ENCODE assay signal across 20 mouse cellular contexts in the genomic region with DNA sequence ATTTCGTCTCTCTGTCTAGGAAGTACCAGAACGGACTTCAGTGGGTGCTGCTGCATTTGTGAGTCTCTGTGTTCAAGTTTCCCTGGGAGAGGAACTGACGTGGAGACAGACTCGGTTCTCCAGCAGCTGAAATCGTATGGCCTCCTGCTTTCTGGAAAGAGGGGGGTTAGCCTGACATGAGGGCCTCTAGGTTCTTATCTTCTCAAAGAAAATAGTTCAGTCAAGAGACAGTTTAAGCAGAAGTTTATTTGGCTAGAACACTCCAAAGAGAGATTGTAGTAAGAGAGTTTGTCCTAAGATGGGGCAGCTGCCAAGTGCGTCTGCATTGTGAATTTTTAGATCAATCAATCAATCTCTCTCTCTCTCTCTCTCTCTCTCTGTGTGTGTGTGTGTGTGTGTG.
DNase-seq lines count a peak whose midpoint lies in the region; ATAC-seq and TF ChIP-seq lines count a peak whose summit lies in the region.
"Had no signal": no experiment of that assay in that cellular context is flagged by ENCODE, and none has a peak within 500 bp of the region (broad histone marks: within the 10 kb centered on the region; RNA-seq: fewer than 3 reads in every experiment).

No protein-coding gene starts in this region.

- no peak for ATAC-seq in heart, embryonic 13.5 days (ENCODE audit: extremely low read depth, insufficient number of reproducible peaks, low FRiP score, low TSS enrichment)
- ATAC-seq in lung, embryonic 14.5 days (ENCODE audit: insufficient read depth), result 0 out of 2 replicates have a peak, but pooled peaks have one; percentile 54
- ATAC-seq in lung, embryonic 16.5 days (ENCODE audit: low read depth), result peak; percentile 45; the same call in 1 of the 2 replicates
- ATAC-seq: activated CD4-positive, CD25-positive, alpha-beta regulatory T cell, adult 4 months; CD4-positive, CD25-positive, alpha-beta regulatory T cell, adult 4 months; Patski had no signal

- H3K4me3 ChIP-seq in heart, embryonic 13.5 days, result no peak overlapping the region
- H3K4me3 ChIP-seq in lung, embryonic 14.5 days (ENCODE audit: low read depth, low read length), result no peak overlapping the region
- no peak overlapping the region for H3K4me3 ChIP-seq in lung, embryonic 16.5 days (ENCODE audit: low read length)

- WGBS in heart, embryonic 13.5 days, result 34% methylated on average over 6 of the region's 6 CpGs
- WGBS in lung, embryonic 14.5 days, result 17% methylated on average over 6 of the region's 6 CpGs
- WGBS in lung, embryonic 16.5 days, result 20% methylated on average over 6 of the region's 6 CpGs

- TF ChIP-seq CTCF in lung, embryonic 14.5 days (IDR thresholded peaks at IDR 0.05; ENCODE audit: low read depth), result no peak

- no peaks in the 10 kb centered on the region for H3K27me3 ChIP-seq in heart, embryonic 13.5 days (replicated peaks)
- no peaks in the 10 kb centered on the region for H3K27me3 ChIP-seq in lung, embryonic 14.5 days (ENCODE audit: insufficient read depth, low read length)
- no peaks in the 10 kb centered on the region for H3K27me3 ChIP-seq in lung, embryonic 16.5 days (ENCODE audit: control insufficient read depth, insufficient read depth, low read depth, low read length)

- no peak for DNase-seq in heart, postnatal 4 days
- DNase-seq in lung, embryonic 14.5 days, result peak; percentile 60
- DNase-seq in lung, postnatal 14 days, result no peak
- no peak for DNase-seq in lung, adult 18-20 months
- DNase-seq: adrenal gland, adult 2 months; adrenal gland, adult 8-10 months; adrenal gland, postnatal 10 days; adrenal gland, postnatal 14 days; adrenal gland, postnatal 25 days; adrenal gland, postnatal 36 days; B cell, adult 2 months; cerebellum, adult 11 months; cerebellum, adult 11-12 months; cerebellum, adult 18-20 months had no signal

- peak overlapping the region; percentile 32; the same call in 1 of the 2 replicates for H3K27ac ChIP-seq in heart, embryonic 13.5 days (replicated peaks)
- no peak overlapping the region for H3K27ac ChIP-seq in lung, embryonic 14.5 days (ENCODE audit: low read depth)
- no peak overlapping the region for H3K27ac ChIP-seq in lung, embryonic 16.5 days (ENCODE audit: low read length)

- H3K9me3 ChIP-seq in heart, embryonic 13.5 days, result no peaks in the 10 kb centered on the region
- H3K9me3 ChIP-seq in lung, embryonic 14.5 days (ENCODE audit: low read depth, low read length), result no peaks in the 10 kb centered on the region
- no peaks in the 10 kb centered on the region for H3K9me3 ChIP-seq in lung, embryonic 16.5 days (ENCODE audit: control insufficient read depth, low read length)
- H3K9me3 ChIP-seq: G1E had no signal

- 0 out of 2 replicates have a peak, but pooled peaks cover 4% of the 10 kb centered on the region for H3K4me1 ChIP-seq in heart, embryonic 13.5 days
- no peaks in the 10 kb centered on the region for H3K4me1 ChIP-seq in lung, embryonic 14.5 days (ENCODE audit: insufficient read depth)
- no peaks in the 10 kb centered on the region for H3K4me1 ChIP-seq in lung, embryonic 16.5 days (replicated peaks; ENCODE audit: control insufficient read depth, insufficient read depth, low read length)

- H3K9ac ChIP-seq in heart, embryonic 13.5 days, result no peak overlapping the region
- H3K9ac ChIP-seq in lung, embryonic 14.5 days, result no peak overlapping the region
- H3K9ac ChIP-seq in lung, embryonic 16.5 days (ENCODE audit: low read length), result no peak overlapping the region

- no peak overlapping the region for H3K4me2 ChIP-seq in heart, embryonic 13.5 days
- no peak overlapping the region for H3K4me2 ChIP-seq in lung, embryonic 14.5 days
- no peak overlapping the region for H3K4me2 ChIP-seq in lung, embryonic 16.5 days (ENCODE audit: low read depth, low read length)

- no peaks in the 10 kb centered on the region for H3K36me3 ChIP-seq in heart, embryonic 13.5 days
- H3K36me3 ChIP-seq in lung, embryonic 14.5 days (ENCODE audit: insufficient read depth), result no peaks in the 10 kb centered on the region
- H3K36me3 ChIP-seq in lung, embryonic 16.5 days (ENCODE audit: control insufficient read depth, insufficient read depth, low read length), result no peaks in the 10 kb centered on the region
- H3K36me3 ChIP-seq: G1E had no signal
